Mouse (Mus musculus) limb, embryonic 15.5 days (tissue): Measurements from ENCODE around the gene Cfdp1. TPM values are rescaled to one million over a fixed set of nuclear protein-coding genes. Genes with fewer than 3 reads are reported as not detected.

Experiments
- ATAC-seq: fragments of 200-750 bp; cut with Nextera tagmentation; 2 replicates; pipeline ENCODE4 v1.8.0; 2017; ENCODE audit warnings: low read depth, moderate TSS enrichment; ENCODE audit not compliant: insufficient number of reproducible peaks, low FRiP score, low TSS enrichment
- H3K27ac ChIP-seq: fragments of 300-500 bp; sonication (generic); 2 replicates; pipeline ENCODE4 v1.5.1; 2015; ENCODE audit warnings: moderate library complexity, mild to moderate bottlenecking, inconsistent platforms
- H3K27me3 ChIP-seq: fragments of 300-500 bp; sonication (generic); 2 replicates; pipeline ENCODE4 v1.6.1; 2015; ENCODE audit warnings: inconsistent platforms
- H3K36me3 ChIP-seq: fragments of 300-500 bp; sonication (generic); 2 replicates; pipeline ENCODE4 v1.6.1; 2015; ENCODE audit warnings: inconsistent platforms
- H3K4me1 ChIP-seq: fragments of 300-500 bp; sonication (generic); 2 replicates; pipeline ENCODE4 v1.6.1; 2015; ENCODE audit warnings: inconsistent platforms
- H3K4me2 ChIP-seq: fragments of 300-500 bp; sonication (generic); 2 replicates; pipeline ENCODE4 v1.6.1; 2015; ENCODE audit warnings: mild to moderate bottlenecking, inconsistent platforms
- H3K4me3 ChIP-seq: fragments of 300-500 bp; sonication (generic); 2 replicates; pipeline ENCODE4 v1.5.1; 2015; ENCODE audit warnings: mild to moderate bottlenecking, inconsistent platforms
- H3K9ac ChIP-seq: fragments of 300-500 bp; sonication (generic); 2 replicates; pipeline ENCODE4 v1.6.1; 2015; ENCODE audit warnings: inconsistent platforms
- H3K9me3 ChIP-seq: fragments of 300-500 bp; sonication (generic); 2 replicates; pipeline ENCODE4 v1.6.1; 2016; ENCODE audit warnings: inconsistent platforms
- WGBS: fragments of 180-500 bp; shearing (Covaris S2); methylation state at CpG from one replicate; pipeline ENCODE4 v1.1.7; 2015; 5-methylcytosine and 5-hydroxymethylcytosine counted together
- polyA plus RNA-seq: library from polyadenylated mRNA; unstranded; fragments of >200 nt; fragmentation: Nextera tagmentation; extraction: Ambion mirVana; gene quantifications from 2 replicates; pipeline ENCODE4 v1.2.1, GENCODE M21; 2015

Cfdp1 gene
- polyA plus RNA-seq, 1 experiment from 2014 or later: 232 TPM

- WGBS: 92% methylated on average over 6 of the region's 6 CpGs
- no peak overlapping the region for H3K4me2 ChIP-seq
- H3K36me3 ChIP-seq: peaks cover 45% of the 10 kb centered on the region
- H3K9me3 ChIP-seq: no peaks in the 10 kb centered on the region
- H3K9ac ChIP-seq: no peak overlapping the region
- no peak for ATAC-seq
- H3K27me3 ChIP-seq: no peaks in the 10 kb centered on the region
- H3K4me1 ChIP-seq: no peaks in the 10 kb centered on the region
- H3K27ac ChIP-seq: no peak overlapping the region
- H3K4me3 ChIP-seq: no peak overlapping the region
Measured at GRCm38 (mm10) chr8:111775766-111776165, 78.3 kb downstream of the Cfdp1 start.

GRCm38 (mm10) chr8:111773476-111773875 is 80.6 kb downstream of the Cfdp1 start:
- Histone ChIP-seq H3K36me3 (peaks cover 37% of the 10 kb centered on the region), H3K9ac (no peak overlapping the region), H3K27ac (no peak overlapping the region), H3K4me1 (peaks cover 13% of the 10 kb centered on the region), H3K9me3 (no peaks in the 10 kb centered on the region), H3K27me3 (no peaks in the 10 kb centered on the region), H3K4me3 (no peak overlapping the region), H3K4me2 (no peak overlapping the region)
- no peak for ATAC-seq
- WGBS: 96% methylated on average over 5 of the region's 5 CpGs

- Histone ChIP-seq H3K4me1 (peaks cover 13% of the 10 kb centered on the region), H3K27me3 (no peaks in the 10 kb centered on the region), H3K36me3 (peaks cover 37% of the 10 kb centered on the region), H3K27ac (no peak overlapping the region), H3K4me2 (no peak overlapping the region), H3K4me3 (no peak overlapping the region), H3K9me3 (no peaks in the 10 kb centered on the region), H3K9ac (no peak overlapping the region)
- 84% methylated on average over 7 of the region's 7 CpGs for WGBS
- no peak for ATAC-seq
Measured at GRCm38 (mm10) chr8:111773057-111773456, 81.0 kb downstream of the Cfdp1 start.

- no peak overlapping the region for H3K27ac ChIP-seq
- H3K9me3 ChIP-seq: no peaks in the 10 kb centered on the region
- ATAC-seq: no peak
- H3K4me3 ChIP-seq: no peak overlapping the region
- H3K4me2 ChIP-seq: no peak overlapping the region
- WGBS: 78% methylated on average over 9 of the region's 9 CpGs
- peaks cover 40% of the 10 kb centered on the region for H3K36me3 ChIP-seq
- peaks cover 13% of the 10 kb centered on the region for H3K4me1 ChIP-seq
- H3K27me3 ChIP-seq: no peaks in the 10 kb centered on the region
- H3K9ac ChIP-seq: no peak overlapping the region
Measured at GRCm38 (mm10) chr8:111772083-111772482, 82.0 kb downstream of the Cfdp1 start.

GRCm38 (mm10) chr8:111771625-111772020 is 82.5 kb downstream of the Cfdp1 start:
- ATAC-seq: no peak

GRCm38 (mm10) chr8:111770958-111771624 is 83.0 kb downstream of the Cfdp1 start:
- Histone ChIP-seq H3K4me1 (peaks cover 13% of the 10 kb centered on the region), H3K36me3 (peaks cover 47% of the 10 kb centered on the region), H3K27ac (no peak overlapping the region), H3K4me3 (no peak overlapping the region), H3K9me3 (no peaks in the 10 kb centered on the region), H3K4me2 (no peak overlapping the region), H3K27me3 (no peaks in the 10 kb centered on the region), H3K9ac (no peak overlapping the region)
- ATAC-seq: no peak
- 62% methylated on average over 5 of the region's 5 CpGs for WGBS

More at GRCm38 (mm10) chr8:111771625-111772020, 82.5 kb downstream of the Cfdp1 start:
- Histone ChIP-seq H3K4me3 (no peak overlapping the region), H3K4me2 (no peak overlapping the region), H3K9ac (no peak overlapping the region), H3K27me3 (no peaks in the 10 kb centered on the region), H3K4me1 (peaks cover 13% of the 10 kb centered on the region), H3K36me3 (peaks cover 41% of the 10 kb centered on the region), H3K27ac (no peak overlapping the region), H3K9me3 (no peaks in the 10 kb centered on the region)
- WGBS: 87% methylated on average over 6 of the region's 6 CpGs

GRCm38 (mm10) chr8:111769764-111770428 is 84.2 kb downstream of the Cfdp1 start:
- Histone ChIP-seq H3K9me3 (no peaks in the 10 kb centered on the region), H3K36me3 (peaks cover 56% of the 10 kb centered on the region), H3K4me2 (no peak overlapping the region), H3K4me3 (no peak overlapping the region), H3K9ac (no peak overlapping the region), H3K27ac (peak overlapping the region; percentile 50), H3K4me1 (peaks cover 13% of the 10 kb centered on the region), H3K27me3 (no peaks in the 10 kb centered on the region)
- WGBS: 28% methylated on average over 12 of the region's 12 CpGs
- peak; percentile 30; the same call in 1 of the 2 replicates for ATAC-seq

GRCm38 (mm10) chr8:111769296-111769695 is 84.8 kb downstream of the Cfdp1 start:
- no peak for ATAC-seq
- peak overlapping the region; percentile 50; the same call in 1 of the 2 replicates for H3K27ac ChIP-seq
- H3K9ac ChIP-seq: no peak overlapping the region
- no peak overlapping the region for H3K4me2 ChIP-seq
- no peaks in the 10 kb centered on the region for H3K9me3 ChIP-seq
- no peaks in the 10 kb centered on the region for H3K27me3 ChIP-seq
- H3K4me1 ChIP-seq: peaks cover 13% of the 10 kb centered on the region
- H3K4me3 ChIP-seq: no peak overlapping the region
- H3K36me3 ChIP-seq: peaks cover 51% of the 10 kb centered on the region
- WGBS: 52% methylated on average over 15 of the region's 15 CpGs

GRCm38 (mm10) chr8:111768651-111769050 is 85.4 kb downstream of the Cfdp1 start:
- Histone ChIP-seq H3K4me3 (no peak overlapping the region), H3K9ac (no peak overlapping the region), H3K27ac (no peak overlapping the region), H3K36me3 (peaks cover 50% of the 10 kb centered on the region), H3K27me3 (no peaks in the 10 kb centered on the region), H3K4me1 (peaks cover 13% of the 10 kb centered on the region), H3K9me3 (no peaks in the 10 kb centered on the region), H3K4me2 (no peak overlapping the region)
- 87% methylated on average over 6 of the region's 6 CpGs for WGBS
- no peak for ATAC-seq

GRCm38 (mm10) chr8:111765616-111766015 is 88.5 kb downstream of the Cfdp1 start:
- H3K4me2 ChIP-seq: no peak overlapping the region
- H3K27ac ChIP-seq: no peak overlapping the region
- peaks cover 13% of the 10 kb centered on the region for H3K4me1 ChIP-seq
- no peak overlapping the region for H3K9ac ChIP-seq
- H3K27me3 ChIP-seq: no peaks in the 10 kb centered on the region
- ATAC-seq: no peak
- 76% methylated on average over 4 of the region's 4 CpGs for WGBS
- no peaks in the 10 kb centered on the region for H3K9me3 ChIP-seq
- peaks cover 43% of the 10 kb centered on the region for H3K36me3 ChIP-seq
- no peak overlapping the region for H3K4me3 ChIP-seq

- 92% methylated on average over 9 of the region's 9 CpGs for WGBS
- no peak for ATAC-seq
- peaks cover 10% of the 10 kb centered on the region for H3K4me1 ChIP-seq
- no peaks in the 10 kb centered on the region for H3K27me3 ChIP-seq
- no peak overlapping the region for H3K27ac ChIP-seq
- no peak overlapping the region for H3K4me2 ChIP-seq
- no peak overlapping the region for H3K9ac ChIP-seq
- H3K4me3 ChIP-seq: no peak overlapping the region
- H3K36me3 ChIP-seq: peaks cover 43% of the 10 kb centered on the region
- no peaks in the 10 kb centered on the region for H3K9me3 ChIP-seq
Measured at GRCm38 (mm10) chr8:111765096-111765495, 89.0 kb downstream of the Cfdp1 start.

GRCm38 (mm10) chr8:111760708-111761107 is 93.4 kb downstream of the Cfdp1 start:
- Histone ChIP-seq H3K36me3 (peaks cover 14% of the 10 kb centered on the region), H3K4me1 (no peaks in the 10 kb centered on the region), H3K9ac (no peak overlapping the region), H3K4me2 (no peak overlapping the region), H3K27ac (no peak overlapping the region), H3K27me3 (no peaks in the 10 kb centered on the region), H3K4me3 (no peak overlapping the region), H3K9me3 (no peaks in the 10 kb centered on the region)
- ATAC-seq: no peak
- 75% methylated on average over 13 of the region's 13 CpGs for WGBS
